Mouse (Mus musculus): ENCODE data around the gene Fcgr3.
"Not testable (repeated sequence)": the region's sequence is repeated elsewhere in the genome, so short reads cannot be mapped to it uniquely, and the experiment has no call there.

Fcgr3 gene

DNA sequence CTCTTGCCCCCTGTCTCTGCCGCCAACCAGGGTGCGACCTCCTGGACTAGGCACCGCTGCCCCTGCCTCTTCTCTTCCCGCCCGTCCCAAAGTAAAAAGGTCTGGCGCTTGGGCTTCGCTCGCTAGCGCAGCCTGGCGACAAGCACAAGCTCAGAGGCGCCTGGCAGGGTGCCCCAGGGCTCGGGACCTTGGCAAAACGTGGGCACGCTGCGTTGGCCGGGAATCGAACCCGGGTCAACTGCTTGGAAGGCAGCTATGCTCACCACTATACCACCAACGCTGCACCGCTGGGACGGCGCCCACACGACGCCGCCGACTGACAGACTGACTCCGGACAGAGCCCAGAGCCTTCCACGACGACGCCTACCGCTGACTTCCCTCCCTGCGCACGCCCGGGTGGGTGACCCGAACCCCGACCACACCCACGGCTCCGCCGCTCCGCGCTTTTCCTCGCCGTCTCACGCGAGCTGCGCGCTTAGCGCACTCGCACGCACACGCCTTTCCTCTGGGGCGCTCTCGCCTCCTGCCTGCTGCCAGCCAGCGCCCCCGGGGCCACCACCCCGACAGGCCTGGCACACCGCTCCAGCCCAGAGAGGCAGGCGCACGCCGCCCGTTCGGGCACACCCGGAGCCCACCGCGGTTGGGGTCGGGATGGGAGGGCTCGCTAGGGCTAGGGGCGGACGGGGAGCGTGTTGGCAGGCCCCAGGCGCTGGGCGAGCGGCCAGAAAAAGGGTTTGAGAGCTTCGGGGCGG is at the start of gene Fcgr3:
Gene Fcgr3 (minus strand): TSS at position 445 of the 752 bp plus-strand sequence.
- peak; percentile 90 for DNase-seq (ENCODE audit: low spot score)

DNA sequence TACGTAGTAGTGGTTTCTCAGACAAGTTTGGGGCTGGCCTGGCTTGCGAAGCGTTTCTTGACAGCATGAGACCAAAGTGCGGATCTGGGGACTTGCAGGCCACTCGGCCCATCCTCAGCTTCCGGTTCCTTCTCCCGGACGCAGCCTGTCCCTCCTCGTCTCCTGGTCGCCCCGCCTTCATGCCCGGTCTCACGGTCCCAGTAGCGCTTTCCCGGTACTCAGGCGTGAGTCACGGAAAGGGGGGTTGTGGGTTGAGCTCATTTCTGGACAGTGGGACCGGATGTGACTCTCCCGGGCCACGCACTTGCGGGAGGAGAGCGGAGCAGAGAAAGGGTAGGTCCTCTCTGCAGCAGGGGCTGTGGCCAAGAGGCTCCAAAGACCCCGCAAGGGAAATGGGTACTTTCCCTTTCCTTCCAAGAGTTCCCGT is 49.2 kb upstream of the Fcgr3 start, which contains the start of gene Cfap126:
Gene Cfap126 (plus strand): TSS at position 46 of the 427 bp plus-strand sequence.
- DNase-seq (ENCODE audit: low spot score) = peak; percentile 64

DNA sequence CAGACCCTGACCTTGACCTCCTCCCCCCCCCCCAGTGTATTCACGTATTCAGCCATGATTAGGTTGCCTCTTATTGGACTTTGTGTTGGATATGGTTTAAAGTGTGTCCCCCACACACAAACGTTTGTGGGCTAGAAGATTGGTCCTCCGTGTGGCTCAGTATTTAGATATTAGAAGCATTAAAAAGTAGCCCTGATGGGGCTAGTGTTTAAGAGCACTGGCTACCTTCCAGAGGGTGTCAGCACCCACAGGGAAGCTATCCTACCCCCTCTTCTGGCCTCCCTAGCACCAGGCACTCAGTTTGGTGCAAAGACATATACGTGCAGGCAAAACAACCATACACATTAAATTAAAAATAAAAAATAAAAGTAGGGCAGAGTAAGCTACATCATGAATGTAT is 48.3 kb upstream of the Fcgr3 start:
- DNase-seq (ENCODE audit: low spot score) = no peak

DNA sequence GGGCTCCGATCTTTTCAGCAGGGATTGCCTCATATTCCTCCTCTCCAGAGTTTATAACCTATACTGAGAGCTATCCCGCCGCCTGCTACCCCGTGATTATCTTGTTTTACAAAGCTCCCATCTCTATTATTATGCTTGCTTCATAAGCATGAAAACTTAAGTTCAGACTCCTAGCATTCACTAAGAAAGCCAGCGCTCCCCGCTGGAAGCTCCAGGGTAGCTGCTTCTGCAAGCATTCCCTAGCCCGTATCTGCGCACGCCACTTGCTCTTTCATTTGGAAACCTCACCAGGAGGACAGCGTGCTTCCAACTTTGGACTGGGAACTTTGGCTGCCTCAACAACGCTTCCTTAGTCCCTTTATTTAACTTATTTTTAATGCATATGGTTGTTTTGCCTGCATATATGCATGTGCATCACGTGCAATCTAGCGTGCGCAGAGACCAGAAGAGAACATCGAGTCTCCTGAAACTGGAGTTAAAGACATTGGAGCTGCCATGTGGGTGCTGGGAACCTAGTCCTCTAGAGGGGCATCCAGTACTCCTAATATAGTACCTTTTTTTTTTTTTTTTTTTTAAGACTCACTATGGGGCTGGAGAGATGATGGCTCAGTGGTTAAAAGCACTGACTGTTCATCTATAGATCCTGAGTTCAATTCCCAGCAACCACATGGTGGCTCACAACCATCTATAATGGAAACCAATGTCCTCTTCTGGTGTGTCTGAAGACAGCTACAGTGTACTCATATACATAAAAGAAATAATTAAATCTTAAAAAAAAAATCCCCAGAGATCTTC is 47.2 kb upstream of the Fcgr3 start:
- peak; percentile 56 for DNase-seq (ENCODE audit: low spot score)

GRCm38 (mm10) chr1:171111020-171111780 is 46.5 kb upstream of the Fcgr3 start:
- DNase-seq (ENCODE audit: low spot score) = peak; percentile 91

DNA sequence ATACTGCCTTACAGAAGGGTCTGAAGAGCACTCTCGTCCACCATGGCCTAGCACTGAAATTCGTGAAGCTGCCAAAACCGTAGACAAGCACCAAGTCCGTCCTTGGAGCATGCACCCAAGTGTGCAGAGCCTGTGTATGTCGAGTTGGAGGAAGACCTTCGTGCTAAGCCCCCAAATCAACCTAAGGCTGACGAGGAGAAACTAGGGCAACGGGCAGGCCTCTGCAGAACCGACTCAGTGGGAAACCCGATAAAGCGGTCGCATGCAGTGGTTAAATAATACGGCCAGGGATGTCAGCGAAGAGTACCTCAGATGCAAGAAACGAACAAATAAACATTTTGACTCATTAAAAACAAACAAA is 45.9 kb upstream of the Fcgr3 start:
- DNase-seq (ENCODE audit: low spot score) = no peak

DNA sequence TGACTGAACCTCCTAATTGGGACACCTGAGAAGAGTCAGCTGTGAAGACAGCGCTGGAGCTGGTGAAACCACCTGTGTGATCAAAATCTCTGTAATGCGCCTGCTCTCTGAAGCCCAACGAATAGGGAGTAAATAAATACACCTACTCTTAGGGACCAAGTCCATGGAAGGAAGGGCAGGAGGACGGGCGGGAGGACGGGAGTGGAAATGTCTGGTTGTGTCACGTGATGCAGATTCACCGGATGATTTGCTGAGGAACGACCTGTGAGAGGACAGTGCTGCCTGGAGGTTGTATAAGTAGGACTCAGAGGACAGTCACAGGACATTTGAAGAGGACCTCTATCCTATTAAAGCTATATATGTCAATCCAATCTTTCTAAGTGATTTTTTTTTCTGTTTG is 44.9 kb upstream of the Fcgr3 start:
- no peak for DNase-seq (ENCODE audit: low spot score)

GRCm38 (mm10) chr1:171105226-171105625 is 40.5 kb upstream of the Fcgr3 start:
- no peak for DNase-seq (ENCODE audit: low spot score)

- peak; percentile 65 for DNase-seq (ENCODE audit: low spot score)
These were observed 38.6 kb upstream of the Fcgr3 start for GRCm38 (mm10) chr1:171103179-171103840.

DNA sequence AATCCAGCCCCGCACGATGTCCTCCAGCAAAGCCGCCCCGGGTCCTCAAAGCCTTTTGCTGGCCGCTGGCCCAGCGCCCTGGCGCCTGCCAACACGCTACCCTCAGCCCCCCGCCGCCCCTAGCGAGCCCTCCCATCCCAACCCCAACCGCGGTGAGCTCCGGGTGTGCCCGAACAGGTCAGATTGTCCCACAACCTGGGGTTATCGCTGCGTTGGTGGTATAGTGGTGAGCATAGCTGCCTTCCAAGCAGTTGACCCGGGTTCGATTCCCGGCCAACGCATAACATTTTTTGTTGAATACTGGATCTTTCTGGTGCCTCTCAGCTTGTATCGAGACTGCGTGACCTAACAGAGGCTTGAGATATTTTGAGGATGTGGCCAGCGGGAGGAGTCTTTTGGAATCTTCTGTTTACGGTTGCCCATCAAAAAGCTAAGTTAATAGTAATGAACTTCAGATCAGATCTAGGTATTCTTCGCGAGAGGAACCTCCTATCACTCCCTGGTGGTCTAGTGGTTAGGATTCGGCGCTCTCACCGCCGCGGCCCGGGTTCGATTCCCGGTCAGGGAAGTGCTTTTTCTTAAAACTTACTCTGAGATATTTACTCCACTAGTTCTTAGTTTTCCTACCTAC is 37.9 kb upstream of the Fcgr3 start:
- DNase-seq (ENCODE audit: low spot score) = peak; percentile 80

GRCm38 (mm10) chr1:171101733-171102546 is 37.2 kb upstream of the Fcgr3 start:
- peak; percentile 83 for DNase-seq (ENCODE audit: low spot score)

DNA sequence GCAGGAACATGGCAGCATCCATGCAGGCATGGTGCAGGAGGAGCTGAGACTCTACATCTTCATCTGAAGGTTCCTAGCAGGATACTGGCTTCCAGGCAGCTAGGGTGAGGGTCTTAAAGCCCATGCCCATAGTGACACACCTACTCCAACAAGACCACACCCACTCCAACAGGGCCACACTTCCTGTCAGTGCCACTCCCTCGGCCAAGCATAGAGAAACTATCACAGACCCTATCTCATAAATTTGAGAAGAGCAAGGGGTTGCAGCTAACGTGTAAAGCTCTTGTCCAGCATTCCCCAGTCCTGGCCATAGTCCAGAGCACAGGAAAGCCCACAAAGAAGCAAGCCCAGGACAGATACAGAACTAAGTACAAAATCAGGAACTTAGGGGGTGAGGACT is 36.3 kb upstream of the Fcgr3 start:
- no peak for DNase-seq (ENCODE audit: low spot score)

GRCm38 (mm10) chr1:171097612-171098011 is 32.9 kb upstream of the Fcgr3 start:
- peak; percentile 63 for DNase-seq (ENCODE audit: low spot score)

DNA sequence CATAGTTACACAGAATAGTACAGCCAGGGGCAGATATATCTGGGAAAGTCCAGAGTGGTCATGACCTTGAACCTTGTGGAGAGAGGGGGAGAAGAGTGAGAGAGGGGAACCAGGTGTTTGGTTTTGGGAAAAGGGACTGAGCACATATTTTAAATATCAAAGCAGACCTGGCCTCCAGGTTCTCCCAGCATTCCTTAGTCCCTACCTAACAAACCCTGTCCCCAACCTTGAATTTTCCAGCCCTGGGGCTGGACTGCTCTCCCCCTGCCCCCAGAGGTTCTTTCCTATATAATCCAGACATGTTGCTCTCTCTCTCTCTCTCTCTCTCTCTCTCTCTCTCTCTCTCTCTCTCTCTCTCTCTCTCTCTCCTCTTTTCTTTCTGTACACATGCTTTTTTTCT is 32.4 kb upstream of the Fcgr3 start:
- DNase-seq (ENCODE audit: low spot score) = no peak

GRCm38 (mm10) chr1:171096110-171096964 is 31.6 kb upstream of the Fcgr3 start:
- DNase-seq (ENCODE audit: low spot score) = no peak

GRCm38 (mm10) chr1:171094424-171094823 is 29.7 kb upstream of the Fcgr3 start:
- DNase-seq (ENCODE audit: low spot score) = no peak

DNA sequence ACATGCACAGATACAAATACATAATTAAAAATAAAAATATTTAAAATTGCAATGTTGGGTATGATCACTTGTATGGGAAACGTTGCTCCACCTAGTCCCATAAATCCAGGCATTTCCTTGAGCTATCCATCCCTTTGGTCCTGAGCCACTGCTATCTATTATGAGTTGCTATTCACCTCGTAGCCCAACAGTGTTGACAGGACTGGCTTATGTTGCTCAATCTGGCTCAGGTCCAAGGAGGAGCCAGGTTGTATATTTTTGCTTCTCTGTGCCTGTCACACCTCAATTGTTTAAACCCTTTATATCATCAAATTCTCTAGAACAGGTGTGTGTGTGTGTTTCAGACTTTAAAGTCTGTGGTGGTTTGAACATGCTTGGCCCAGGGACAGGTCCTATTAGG is 26.0 kb upstream of the Fcgr3 start:
- DNase-seq (ENCODE audit: low spot score) = no peak

GRCm38 (mm10) chr1:171089891-171090290 is 25.2 kb upstream of the Fcgr3 start:
- no peak for DNase-seq (ENCODE audit: low spot score)

- not testable (repeated sequence) for DNase-seq (ENCODE audit: low spot score)
These were observed 23.6 kb upstream of the Fcgr3 start for GRCm38 (mm10) chr1:171088237-171088869.
